Mouse (Mus musculus): ENCODE data around the gene Dhrs3.

DNA sequence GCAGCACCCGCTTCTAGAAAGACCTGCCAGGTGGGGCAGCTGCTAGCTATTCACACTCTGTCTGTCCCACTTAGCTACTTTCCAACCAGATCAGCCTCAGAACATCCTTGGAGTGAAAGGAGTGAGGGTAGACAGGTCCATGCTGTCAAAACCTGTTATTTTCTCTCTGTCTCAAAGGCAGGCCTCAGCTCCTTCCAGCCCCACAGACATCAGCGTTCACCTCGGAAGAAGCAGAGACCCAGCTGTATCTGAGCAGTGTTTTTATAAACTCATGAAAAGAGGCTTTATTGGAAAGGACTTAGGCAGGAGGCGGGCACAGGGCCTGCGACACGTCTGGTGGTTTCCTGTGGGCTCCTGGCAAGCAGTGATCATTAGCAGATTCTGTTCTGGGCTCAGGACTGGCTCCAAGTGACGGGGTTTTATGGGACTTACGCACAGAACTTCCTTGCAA, 9.7 kb upstream of the Dhrs3 start:
- TF ChIP-seq CHD2 (IDR thresholded peaks at IDR 0.05; ENCODE audit: low read depth, low read length) = no peak
- no peak for TF ChIP-seq MAFK (IDR thresholded peaks at IDR 0.05; ENCODE audit: insufficient read depth, low read depth, low read length)
- no peak for TF ChIP-seq ZC3H11A (IDR thresholded peaks at IDR 0.05; ENCODE audit: borderline replicate concordance, low read depth, low read length)
- no peak for TF ChIP-seq HCFC1 (IDR thresholded peaks at IDR 0.05; ENCODE audit: borderline replicate concordance, insufficient read depth, low read length)
- no peak for TF ChIP-seq ZNF384 (IDR thresholded peaks at IDR 0.05; ENCODE audit: low read depth, low read length)

All from ES-E14 (cell line).